In genomic region chr15:81300520-81301069, GRCm38 (mm10) we compare ENCODE assay signal across 17 mouse cellular contexts.
DNase-seq lines count a peak whose midpoint lies in the region; ATAC-seq and TF ChIP-seq lines count a peak whose summit lies in the region.
"Had no signal": no experiment of that assay in that cellular context is flagged by ENCODE, and none has a peak within 500 bp of the region (broad histone marks: within the 10 kb centered on the region; RNA-seq: fewer than 3 reads in every experiment).

No protein-coding gene starts in this region.

- WGBS in kidney, embryonic 14.5 days: 59% methylated on average over 3 of the region's 3 CpGs
- WGBS in thymus, adult 2 months: 93% methylated on average over 3 of the region's 3 CpGs
- WGBS in intestine, postnatal 0 days: 46% methylated on average over 3 of the region's 3 CpGs
- WGBS in hindbrain, postnatal 0 days: 78% methylated on average over 3 of the region's 3 CpGs
- WGBS in lung, adult 2 months: 65% methylated on average over 3 of the region's 3 CpGs

- ATAC-seq in kidney, embryonic 14.5 days (ENCODE audit: low FRiP score, low TSS enrichment): no peak
- 0 out of 2 replicates have a peak, but pooled peaks have one; percentile 28 for ATAC-seq in intestine, postnatal 0 days
- no peak for ATAC-seq in hindbrain, postnatal 0 days

- H3K9me3 ChIP-seq in kidney, embryonic 14.5 days (ENCODE audit: control insufficient read depth, low read length): no peaks in the 10 kb centered on the region
- H3K9me3 ChIP-seq in intestine, postnatal 0 days (ENCODE audit: control insufficient read depth): no peaks in the 10 kb centered on the region
- no peaks in the 10 kb centered on the region for H3K9me3 ChIP-seq in hindbrain, postnatal 0 days (ENCODE audit: low read length)
- H3K9me3 ChIP-seq: embryonic facial prominence, embryonic 13.5 days; forebrain, embryonic 12.5 days; liver, embryonic 15.5 days; neural tube, embryonic 12.5 days had no signal

- no peaks in the 10 kb centered on the region for H3K27me3 ChIP-seq in kidney, embryonic 14.5 days (ENCODE audit: control insufficient read depth, insufficient read depth, low read length)
- H3K27me3 ChIP-seq in thymus, adult 2 months (ENCODE audit: control insufficient read depth, insufficient read depth, low read length): no peaks in the 10 kb centered on the region
- H3K27me3 ChIP-seq in intestine, postnatal 0 days (replicated peaks; ENCODE audit: control insufficient read depth, insufficient read depth, low read length): no peaks in the 10 kb centered on the region
- H3K27me3 ChIP-seq in hindbrain, postnatal 0 days (ENCODE audit: insufficient read depth, low read length): no peaks in the 10 kb centered on the region
- H3K27me3 ChIP-seq: embryonic facial prominence, embryonic 13.5 days; forebrain, embryonic 12.5 days; liver, embryonic 15.5 days; neural tube, embryonic 12.5 days had no signal

- no peak overlapping the region for H3K27ac ChIP-seq in kidney, embryonic 14.5 days (ENCODE audit: low read depth, low read length)
- H3K27ac ChIP-seq in thymus, adult 2 months (ENCODE audit: control insufficient read depth, insufficient read depth, low read length): peak overlapping the region; percentile 75
- H3K27ac ChIP-seq in intestine, postnatal 0 days (ENCODE audit: low read depth, low read length): no peak overlapping the region
- H3K27ac ChIP-seq in hindbrain, postnatal 0 days: no peak overlapping the region
- H3K27ac ChIP-seq: embryonic facial prominence, embryonic 13.5 days; forebrain, embryonic 12.5 days; heart, adult 2 months; hindbrain, embryonic 14.5 days; liver, embryonic 15.5 days; neural tube, embryonic 12.5 days had no signal

- no peak for TF ChIP-seq CTCF in thymus, adult 2 months (IDR thresholded peaks at IDR 0.05; ENCODE audit: borderline replicate concordance, control insufficient read depth, extremely low read depth, insufficient read depth, low read length, poor library complexity)
- TF ChIP-seq CTCF in intestine, postnatal 0 days (IDR thresholded peaks at IDR 0.05; ENCODE audit: low read depth): no peak
- no peak for TF ChIP-seq CTCF in hindbrain, postnatal 0 days (IDR thresholded peaks at IDR 0.05; ENCODE audit: low read depth)
- no peak for TF ChIP-seq CTCF in lung, adult 2 months (IDR thresholded peaks at IDR 0.05; ENCODE audit: insufficient read depth, low read length)

- no peaks in the 10 kb centered on the region for H3K36me3 ChIP-seq in kidney, embryonic 14.5 days (ENCODE audit: control insufficient read depth, insufficient read depth, low read length)
- no peaks in the 10 kb centered on the region for H3K36me3 ChIP-seq in thymus, adult 2 months (ENCODE audit: control insufficient read depth, insufficient read depth, low read length)
- H3K36me3 ChIP-seq in intestine, postnatal 0 days (ENCODE audit: control insufficient read depth, insufficient read depth): no peaks in the 10 kb centered on the region
- H3K36me3 ChIP-seq in hindbrain, postnatal 0 days (ENCODE audit: insufficient read depth, low read length): no peaks in the 10 kb centered on the region
- H3K36me3 ChIP-seq: embryonic facial prominence, embryonic 13.5 days; forebrain, embryonic 12.5 days; liver, embryonic 15.5 days; neural tube, embryonic 12.5 days had no signal

- no peak overlapping the region for H3K4me2 ChIP-seq in kidney, embryonic 14.5 days (replicated peaks; ENCODE audit: low read depth, low read length)
- H3K4me2 ChIP-seq in intestine, postnatal 0 days (replicated peaks; ENCODE audit: low read depth): no peak overlapping the region
- H3K4me2 ChIP-seq in hindbrain, postnatal 0 days (ENCODE audit: low read depth, low read length): no peak overlapping the region
- H3K4me2 ChIP-seq: embryonic facial prominence, embryonic 13.5 days; forebrain, embryonic 12.5 days; hindbrain, embryonic 14.5 days; liver, embryonic 15.5 days; neural tube, embryonic 12.5 days had no signal

- no peak for TF ChIP-seq POLR2A in thymus, adult 2 months (IDR thresholded peaks at IDR 0.05; ENCODE audit: control insufficient read depth, extremely low read depth, insufficient read depth, low read length, poor library complexity)
- no peak for TF ChIP-seq POLR2A in lung, adult 2 months (IDR thresholded peaks at IDR 0.05; ENCODE audit: borderline replicate concordance, extremely low read depth, low read depth, low read length)

- H3K4me3 ChIP-seq in kidney, embryonic 14.5 days (ENCODE audit: low read length): no peak overlapping the region
- no peak overlapping the region for H3K4me3 ChIP-seq in thymus, adult 2 months (ENCODE audit: control insufficient read depth, insufficient read depth, low read length)
- H3K4me3 ChIP-seq in intestine, postnatal 0 days (ENCODE audit: low read depth, low read length): no peak overlapping the region
- H3K4me3 ChIP-seq in hindbrain, postnatal 0 days (ENCODE audit: low read length): no peak overlapping the region
- H3K4me3 ChIP-seq in lung, adult 2 months (replicated peaks; ENCODE audit: extremely low read depth, low read depth, low read length): no peak overlapping the region
- H3K4me3 ChIP-seq: embryonic facial prominence, embryonic 13.5 days; forebrain, embryonic 12.5 days; heart, adult 2 months; liver, embryonic 15.5 days; neural tube, embryonic 12.5 days had no signal

- peaks cover 8% of the 10 kb centered on the region for H3K4me1 ChIP-seq in kidney, embryonic 14.5 days (ENCODE audit: control insufficient read depth, insufficient read depth, low read length)
- H3K4me1 ChIP-seq in thymus, adult 2 months (replicated peaks; ENCODE audit: control insufficient read depth, insufficient read depth, low read length): peaks cover 41% of the 10 kb centered on the region
- H3K4me1 ChIP-seq in intestine, postnatal 0 days (replicated peaks; ENCODE audit: control insufficient read depth, insufficient read depth, low read length): no peaks in the 10 kb centered on the region
- H3K4me1 ChIP-seq in hindbrain, postnatal 0 days (ENCODE audit: insufficient read depth, low read length): no peaks in the 10 kb centered on the region
- peaks cover 2% of the 10 kb centered on the region for H3K4me1 ChIP-seq in lung, adult 2 months (ENCODE audit: control insufficient read depth, insufficient read depth, low read length)
- H3K4me1 ChIP-seq: forebrain, embryonic 12.5 days; neural tube, embryonic 12.5 days had no signal

- no peak overlapping the region for H3K9ac ChIP-seq in kidney, embryonic 14.5 days (ENCODE audit: low read depth, low read length)
- H3K9ac ChIP-seq in intestine, postnatal 0 days (ENCODE audit: low read depth, low read length): no peak overlapping the region
- H3K9ac ChIP-seq in hindbrain, postnatal 0 days (replicated peaks; ENCODE audit: low read length): no peak overlapping the region
- H3K9ac ChIP-seq: embryonic facial prominence, embryonic 13.5 days; forebrain, embryonic 12.5 days; hindbrain, embryonic 14.5 days; liver, embryonic 15.5 days; neural tube, embryonic 12.5 days had no signal

- peak; percentile 25 for DNase-seq in kidney, adult 11 months
- no peak for DNase-seq in thymus, adult 2 months
- DNase-seq in thymus, postnatal 4 days: no peak
- DNase-seq in thymus, postnatal 25 days: peak; percentile 6
- no peak for DNase-seq in hindbrain, postnatal 0 days (ENCODE audit: low spot score)
- DNase-seq in lung, adult 2 months: no peak
- DNase-seq: cerebellum, postnatal 25 days; left cerebral cortex, postnatal 4 days; midbrain, embryonic 14.5 days had no signal

Comparison
In these comparisons a context has a peak if more than half of its experiments do, and no peak if none do; other contexts are left out.
1. DNase-seq: peak in kidney, adult 11 months (single experiment) and thymus, postnatal 25 days (single experiment); none in thymus, adult 2 months (single experiment), thymus, postnatal 4 days (single experiment), hindbrain, postnatal 0 days (single experiment) and lung, adult 2 months (single experiment).